Mouse (Mus musculus) olfactory bulb, adult 2 months (tissue): Measurements from ENCODE around the gene 4430402I18Rik.

Experiments
- CTCF ChIP-seq: fragments of 200-500 bp; IDR thresholded peaks from 2 replicates; pipeline ENCODE4 v1.5.1; 2012; ENCODE audit warnings: low read depth, mild to moderate bottlenecking, low read length, moderate library complexity; ENCODE audit not compliant: insufficient read depth
- POLR2A ChIP-seq: fragments of 200-500 bp; IDR thresholded peaks from 2 replicates; pipeline ENCODE4 v1.6.1; 2012; ENCODE audit warnings: mild to moderate bottlenecking, low read depth, low read length, moderate library complexity; ENCODE audit not compliant: insufficient read depth

DNA sequence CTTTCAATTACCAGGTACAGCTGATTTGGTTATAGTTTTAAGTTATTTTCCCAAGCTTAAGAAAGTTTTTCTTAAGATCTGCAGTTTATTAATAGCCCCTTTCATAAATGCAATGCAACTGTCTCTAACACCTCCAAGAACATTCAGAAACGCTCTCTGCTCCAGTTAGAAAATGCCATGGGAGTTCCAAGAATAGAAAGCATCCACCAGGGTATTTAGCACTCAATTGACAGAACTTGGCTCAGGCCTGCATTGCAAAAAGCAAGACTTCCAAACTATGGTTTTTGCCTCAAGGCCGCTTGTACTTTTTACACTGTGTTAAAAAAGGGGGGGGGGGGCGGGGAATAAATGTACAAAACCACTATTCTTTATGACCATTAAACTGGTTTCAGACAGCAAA is 4.5 kb downstream of the 4430402I18Rik start:
- TF ChIP-seq CTCF, result no peak
- no peak for TF ChIP-seq POLR2A
